Mouse (Mus musculus) C3H10T1/2 (cell line): Measurements from ENCODE around the gene Stx12. TPM values are rescaled to one million over a fixed set of nuclear protein-coding genes. Genes with fewer than 3 reads are reported as not detected.

Source experiments
- polyA plus RNA-seq, 2 experiments: library from polyadenylated mRNA; unstranded; fragments of >200 nt; fragmentation: generic; extraction: Trizol; gene quantifications; one replicate each; pipeline ENCODE4 v1.2.1; 2012; ENCODE audit warnings: missing spikeins in 2 of 2

The Stx12 gene
- 10 to 100 TPM in 1 of 2 experiments, 1 to 10 TPM in 1; 2.7 to 22.1 TPM for polyA plus RNA-seq

DNA sequence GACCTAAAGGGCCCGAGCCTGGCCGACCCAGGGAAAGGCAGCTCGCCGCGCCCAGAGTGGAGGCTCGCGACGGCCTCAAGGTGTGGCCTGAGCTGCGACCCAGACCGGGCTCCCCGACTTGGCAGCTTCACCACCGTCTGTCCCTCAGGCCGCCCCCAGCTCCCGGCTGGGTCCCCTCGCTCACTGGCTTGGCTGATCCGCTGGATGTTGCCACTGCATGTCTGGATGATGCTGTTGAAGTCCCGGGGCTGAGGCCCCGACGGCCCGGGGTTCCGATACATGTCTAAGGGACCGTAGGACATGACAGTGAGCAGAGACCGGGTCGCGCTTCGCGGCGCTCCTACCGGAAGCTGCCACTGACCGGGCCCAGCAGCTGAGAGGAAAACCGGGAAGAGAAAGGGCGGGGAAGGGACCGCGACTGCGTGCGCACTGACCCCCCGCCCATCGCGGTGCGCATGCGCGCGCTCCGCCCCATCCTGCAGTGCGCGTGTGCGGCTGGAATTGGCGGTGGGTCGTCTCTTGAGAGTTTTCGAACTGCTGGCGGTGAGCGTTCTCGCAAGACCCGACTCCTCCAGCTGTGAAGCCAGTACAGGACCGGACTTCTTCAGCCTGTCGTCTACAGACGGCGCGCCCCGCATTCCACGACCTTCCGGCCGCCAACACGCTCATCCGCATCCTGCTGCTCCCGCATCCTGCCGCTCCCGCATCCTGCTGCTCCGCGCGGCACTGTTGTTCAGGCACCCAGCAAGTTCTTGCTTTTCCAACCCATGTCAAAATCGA, at the start of gene Stx12:
Gene Stx12 (minus strand): TSS at position 446 of the 780 bp plus-strand sequence.

DNA sequence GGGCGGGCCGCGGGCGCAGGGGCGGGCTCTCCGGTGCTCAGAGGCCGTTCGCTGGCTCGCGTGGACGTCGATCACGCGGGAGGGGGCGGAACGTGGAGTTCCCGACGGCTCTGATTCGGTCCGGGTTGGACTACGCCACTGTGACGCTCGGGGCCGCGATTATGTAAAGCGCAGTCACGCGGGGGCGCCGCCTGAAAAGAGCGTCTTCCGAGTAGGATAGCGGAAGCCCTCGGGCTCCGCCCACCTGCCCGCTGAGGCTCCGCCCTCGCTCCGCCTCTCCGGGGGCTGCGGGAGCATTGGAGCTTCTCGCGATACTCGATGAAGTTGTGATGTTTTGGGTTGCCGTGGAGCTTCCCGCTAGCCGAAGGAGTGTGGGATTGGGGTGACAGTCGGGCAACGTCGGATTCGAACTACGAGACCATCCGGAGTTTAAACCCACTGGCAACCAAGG, 38.3 kb upstream of the Stx12 start, which contains the start of gene Fam76a:
Gene Fam76a (minus strand): TSS at position 1 of the 451 bp plus-strand sequence.

DNA sequence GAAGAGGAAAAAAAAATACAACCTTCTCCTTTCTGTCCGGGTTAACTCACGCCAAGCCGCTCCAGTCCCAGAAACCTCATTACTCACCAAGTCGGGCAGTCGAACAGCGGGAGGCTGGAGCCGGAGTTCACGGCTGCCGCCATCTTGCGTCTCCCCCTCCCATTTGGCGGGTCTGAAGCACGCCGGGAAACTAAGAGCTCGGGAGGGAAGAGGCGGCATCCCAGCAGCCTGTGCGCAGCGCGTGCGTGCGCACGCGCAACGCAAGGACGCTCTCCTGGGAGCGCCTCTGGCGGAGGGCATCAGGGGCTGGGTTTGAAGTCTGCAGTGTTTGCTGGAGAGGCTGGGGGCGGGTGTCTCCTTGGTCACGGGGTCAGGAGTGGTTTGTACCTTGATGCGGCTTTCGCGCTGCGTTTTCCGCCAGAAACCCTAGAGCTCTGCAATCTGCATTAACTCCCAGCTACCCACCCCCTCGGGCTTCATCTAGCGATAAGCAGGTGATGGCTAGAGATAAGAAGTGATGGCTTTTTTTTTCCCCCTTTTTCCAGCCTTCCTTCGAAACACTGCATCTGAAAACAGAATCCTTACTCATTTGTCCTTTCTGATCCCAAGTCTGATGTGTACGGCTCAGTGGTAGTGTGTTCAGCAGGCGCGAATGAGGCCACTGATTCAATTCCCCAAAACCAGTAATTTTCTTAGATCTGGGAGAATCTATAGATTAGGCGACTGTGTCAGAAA, 41.2 kb downstream of the Stx12 start, which contains the start of gene Ppp1r8:
Gene Ppp1r8 (minus strand): TSS at position 200 of the 735 bp plus-strand sequence.

Other genes starting within 250 kb of the Stx12 start
- 10 to 100 TPM in 1 of 2 experiments, 1 to 10 TPM in 1; 5.2 to 12.4 TPM for gene Eya3, start 245.5 kb downstream of the Stx12 start, polyA plus RNA-seq
- 1 to 10 TPM; 2.1 to 7.6 TPM for gene Xkr8, start 152.0 kb downstream of the Stx12 start, polyA plus RNA-seq
- 1 to 10 TPM; 5.7 to 7.7 TPM for gene Smpdl3b, start 127.3 kb downstream of the Stx12 start, polyA plus RNA-seq
- gene Rpa2, start 116.2 kb downstream of the Stx12 start, polyA plus RNA-seq: 10 to 100 TPM; 21.8 to 42.1 TPM
- gene Themis2, start 88.1 kb downstream of the Stx12 start, polyA plus RNA-seq: not detected
- gene Ppp1r8, start 41.3 kb downstream of the Stx12 start, polyA plus RNA-seq: 10 to 100 TPM; 20.8 to 34.2 TPM
- gene Fam76a, start 38.0 kb upstream of the Stx12 start, polyA plus RNA-seq: 10 to 100 TPM in 1 of 2 experiments, 1 to 10 TPM in 1; 5.5 to 19.0 TPM
- under 1 TPM in 1 of 2 experiments, not detected in 1; 0.01 TPM for gene Fgr, start 89.6 kb upstream of the Stx12 start, polyA plus RNA-seq
- gene Ahdc1, start 126.8 kb upstream of the Stx12 start, polyA plus RNA-seq: 10 to 100 TPM in 1 of 2 experiments, 1 to 10 TPM in 1; 3.5 to 50.8 TPM
- gene Wasf2, start 246.0 kb upstream of the Stx12 start, polyA plus RNA-seq: 10 to 100 TPM in 1 of 2 experiments, 1 to 10 TPM in 1; 9.9 to 56.7 TPM